Mouse (Mus musculus): ENCODE data around the gene Gm21518.
"Not testable (repeated sequence)": the region's sequence is repeated elsewhere in the genome, so short reads cannot be mapped to it uniquely, and the experiment has no call there.

Gene Gm21518

GRCm38 (mm10) chrY:62190566-62190965 is at the start of gene Gm21518:
Gm21518 (plus strand) TSS chrY:62190866.
- DNase-seq = not testable (repeated sequence)

Measured in cerebellum, adult 11-12 months (tissue).